Mouse (Mus musculus): ENCODE results near the gene Atp6v0e.

DNA sequence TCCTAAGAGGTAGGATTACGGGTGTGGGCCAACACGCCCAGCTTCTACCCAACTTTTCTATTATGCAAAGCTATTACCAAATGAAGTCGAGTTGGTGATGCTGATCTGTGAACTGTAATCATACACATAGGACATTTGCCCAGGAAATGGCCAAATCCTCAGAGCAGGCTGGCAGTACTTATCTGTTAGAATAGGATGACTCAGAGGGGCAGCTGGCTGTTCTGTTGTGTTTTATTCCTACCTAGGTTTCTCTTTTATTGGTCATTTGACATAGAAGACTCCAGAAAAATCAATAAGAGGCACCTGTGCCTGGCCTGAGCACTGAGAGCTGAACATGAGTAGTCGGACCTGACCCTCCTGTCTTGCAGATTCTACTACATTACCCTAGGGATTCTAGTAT is 39.6 kb downstream of the Atp6v0e start:
- TF ChIP-seq CTCF (IDR thresholded peaks at IDR 0.05; ENCODE audit: extremely low read depth, insufficient read depth, low read length): no peak
- TF ChIP-seq POLR2A (IDR thresholded peaks at IDR 0.05; ENCODE audit: extremely low read depth, insufficient read depth, low read length): no peak
